Mouse (Mus musculus): Measurements from ENCODE around the gene 6430548M08Rik. TPM values are rescaled to one million over a fixed set of nuclear protein-coding genes. Genes with fewer than 3 reads are reported as not detected.

6430548M08Rik gene
- polyA plus RNA-seq, 1 experiment = 212 TPM

GRCm38 (mm10) chr8:120136618-120137017, 22.7 kb downstream of the 6430548M08Rik start:
- DNase-seq (ENCODE audit: extremely low spot score in 1 of 2, low spot score in 1 of 2) = peak; percentile 84 to 87

- DNase-seq (ENCODE audit: extremely low spot score in 1 of 2, low spot score in 1 of 2) = no peak
Measured at GRCm38 (mm10) chr8:120138958-120139357, 25.0 kb downstream of the 6430548M08Rik start.

- DNase-seq (ENCODE audit: extremely low spot score in 1 of 2, low spot score in 1 of 2) = peak in 1 of 2 experiments; percentile 46
Measured at GRCm38 (mm10) chr8:120140769-120141168, 26.8 kb downstream of the 6430548M08Rik start.

DNA sequence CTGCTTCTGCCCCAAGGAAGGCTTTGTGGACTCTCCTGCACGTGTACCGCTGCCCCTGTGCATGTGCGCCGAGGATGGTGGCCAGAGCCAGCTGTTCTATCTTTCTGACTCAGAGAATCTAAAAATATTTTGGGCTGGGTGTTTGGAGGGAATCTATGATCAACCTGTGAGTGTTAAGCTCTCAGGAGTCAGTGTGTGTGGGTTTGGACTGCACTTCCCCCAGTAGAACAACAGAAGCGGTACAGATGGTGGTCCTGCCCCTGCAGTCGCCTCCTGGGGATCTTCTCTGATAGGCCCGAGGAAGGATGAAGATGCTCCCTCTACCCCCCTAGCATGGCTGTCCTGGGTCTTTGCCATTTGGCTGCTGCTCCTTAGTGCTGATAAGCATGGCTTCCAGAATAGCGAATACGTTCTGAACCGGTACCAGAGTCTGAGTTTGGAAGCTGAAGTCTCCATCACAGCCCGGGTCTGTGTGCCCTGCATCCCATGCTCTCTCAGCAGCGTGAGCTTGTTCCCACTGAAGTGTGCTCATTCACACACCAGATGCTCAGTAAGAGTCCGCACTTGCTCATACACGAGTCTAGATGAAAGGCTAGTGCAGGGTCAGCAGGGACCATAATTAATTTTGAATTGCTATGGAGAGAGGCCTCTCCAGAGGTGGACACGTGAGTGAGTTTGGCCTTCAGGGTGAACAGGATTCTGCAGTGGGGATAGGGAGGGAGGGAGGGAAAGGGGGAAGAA, 30.1 kb downstream of the 6430548M08Rik start:
- DNase-seq (ENCODE audit: extremely low spot score in 1 of 2, low spot score in 1 of 2) = peak; percentile 58 to 65

DNA sequence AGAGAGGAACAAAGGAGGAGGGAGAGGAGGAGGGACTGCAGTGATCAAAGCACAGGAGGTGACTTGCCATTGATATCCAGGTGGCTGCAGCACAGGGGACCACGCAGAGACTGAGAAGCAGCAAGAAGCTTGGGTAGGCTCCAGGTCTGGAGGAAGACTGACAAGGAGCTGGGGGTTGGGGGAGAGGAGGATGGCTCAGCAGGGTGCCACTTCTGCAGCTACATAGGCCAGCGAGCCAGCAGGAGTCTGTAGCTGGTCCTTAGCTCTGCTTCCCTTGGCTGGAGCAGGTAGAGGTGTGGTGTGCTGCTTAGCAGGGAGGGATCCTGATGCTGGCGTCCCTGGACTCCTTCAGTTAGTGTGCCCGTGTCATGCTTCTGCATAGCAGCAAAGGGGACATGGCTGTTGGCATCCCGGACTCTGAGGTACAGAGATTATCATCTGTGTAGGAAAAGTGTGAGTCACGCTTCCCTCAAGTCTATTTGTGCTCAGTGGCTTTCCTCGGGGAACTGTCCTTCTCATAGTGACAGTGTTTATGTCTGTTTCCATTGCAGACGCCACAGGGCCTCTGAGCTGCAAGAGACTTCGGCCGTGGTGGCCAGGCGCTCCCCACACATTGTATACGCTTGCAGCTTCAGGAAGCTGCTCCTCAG, 30.8 kb downstream of the 6430548M08Rik start:
- peak in 1 of 2 experiments; percentile 71 for DNase-seq (ENCODE audit: extremely low spot score in 1 of 2, low spot score in 1 of 2)

DNA sequence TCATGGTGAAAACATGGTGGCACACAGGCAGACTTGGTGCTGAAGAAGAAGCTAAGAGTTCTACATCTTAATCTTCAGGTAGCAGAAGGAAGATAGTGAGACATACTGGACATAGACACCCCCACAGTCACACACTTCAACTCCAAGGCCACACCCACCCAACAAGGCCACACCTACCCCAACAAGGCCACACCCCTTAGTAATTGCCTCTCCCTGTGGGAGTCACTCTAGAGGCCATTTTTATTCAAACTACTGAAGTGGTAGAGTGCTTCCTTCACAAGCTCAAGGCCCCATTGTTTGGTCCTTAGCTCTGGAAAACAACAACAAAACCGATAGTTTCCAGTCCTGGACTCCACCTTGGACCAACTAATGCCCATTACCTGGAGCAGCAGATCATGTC, 32.1 kb downstream of the 6430548M08Rik start:
- DNase-seq (ENCODE audit: extremely low spot score in 1 of 2, low spot score in 1 of 2) = no peak

- DNase-seq (ENCODE audit: extremely low spot score in 1 of 2, low spot score in 1 of 2) = no peak
Measured at GRCm38 (mm10) chr8:120150028-120150427, 36.1 kb downstream of the 6430548M08Rik start.

- DNase-seq (ENCODE audit: extremely low spot score in 1 of 2, low spot score in 1 of 2) = no peak
Measured at GRCm38 (mm10) chr8:120151151-120151550, 37.2 kb downstream of the 6430548M08Rik start.

DNA sequence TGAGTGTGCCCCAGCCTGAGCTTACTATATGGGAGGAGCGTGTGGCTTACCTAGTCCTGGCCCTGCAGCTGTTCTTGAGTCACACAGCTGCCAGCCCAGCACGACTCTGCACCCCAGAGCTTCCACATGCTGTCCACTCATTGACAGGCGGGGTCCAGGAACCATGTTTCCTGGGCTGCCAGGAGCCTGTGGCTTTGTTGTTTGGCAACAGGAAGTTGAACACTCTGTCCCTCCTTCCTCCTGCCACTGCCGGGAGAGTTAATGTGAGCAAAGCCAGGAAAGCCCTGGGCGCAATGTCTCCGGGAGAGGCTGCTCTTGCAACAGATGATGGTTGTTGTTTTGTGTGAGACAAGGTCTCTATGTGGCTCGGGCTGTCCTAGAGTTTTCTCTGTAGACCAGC, 38.7 kb downstream of the 6430548M08Rik start:
- no peak for DNase-seq (ENCODE audit: extremely low spot score in 1 of 2, low spot score in 1 of 2)

- DNase-seq (ENCODE audit: extremely low spot score in 1 of 2, low spot score in 1 of 2) = no peak
Measured at GRCm38 (mm10) chr8:120160366-120160765, 46.4 kb downstream of the 6430548M08Rik start.

DNA sequence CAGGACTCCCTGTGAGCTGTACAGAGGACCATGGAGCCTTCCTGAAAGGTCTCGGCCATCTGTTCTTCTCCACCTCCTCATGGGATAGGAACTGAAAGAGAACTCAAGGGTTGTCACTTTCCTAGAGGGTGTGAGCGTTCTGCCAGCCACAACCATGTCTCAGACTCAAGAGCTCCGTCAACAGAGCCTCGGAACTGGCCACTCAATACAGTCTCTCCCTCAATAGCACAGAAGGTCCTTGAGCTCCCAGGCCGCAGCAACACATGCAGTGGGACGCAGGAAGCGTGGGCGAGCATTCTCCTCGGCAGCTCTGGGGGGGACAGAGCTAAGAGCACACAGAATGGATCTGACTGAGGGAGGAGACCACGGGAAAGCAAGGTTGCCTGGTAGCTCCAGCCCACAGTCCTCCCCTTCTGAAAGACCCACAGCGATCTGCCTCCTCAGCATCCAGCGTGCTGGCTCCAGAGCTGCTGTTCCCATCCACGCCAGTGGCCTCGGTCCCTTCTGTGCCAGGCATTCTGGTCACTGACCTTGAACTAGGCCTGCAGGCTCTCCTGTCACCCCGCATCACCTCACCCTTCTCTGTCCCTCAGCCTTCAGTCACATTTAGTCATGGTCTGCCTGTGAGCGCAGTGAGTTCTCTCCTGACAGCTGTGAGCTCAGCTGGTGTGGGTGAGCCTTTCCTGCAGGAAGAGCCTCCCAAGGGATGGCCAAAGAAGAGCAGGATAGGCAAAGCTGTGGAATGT, 47.9 kb downstream of the 6430548M08Rik start:
- peak in 1 of 2 experiments; percentile 39 for DNase-seq (ENCODE audit: extremely low spot score in 1 of 2, low spot score in 1 of 2)

- DNase-seq (ENCODE audit: extremely low spot score in 1 of 2, low spot score in 1 of 2) = no peak
Measured at GRCm38 (mm10) chr8:120162404-120162752, 48.4 kb downstream of the 6430548M08Rik start.

DNA sequence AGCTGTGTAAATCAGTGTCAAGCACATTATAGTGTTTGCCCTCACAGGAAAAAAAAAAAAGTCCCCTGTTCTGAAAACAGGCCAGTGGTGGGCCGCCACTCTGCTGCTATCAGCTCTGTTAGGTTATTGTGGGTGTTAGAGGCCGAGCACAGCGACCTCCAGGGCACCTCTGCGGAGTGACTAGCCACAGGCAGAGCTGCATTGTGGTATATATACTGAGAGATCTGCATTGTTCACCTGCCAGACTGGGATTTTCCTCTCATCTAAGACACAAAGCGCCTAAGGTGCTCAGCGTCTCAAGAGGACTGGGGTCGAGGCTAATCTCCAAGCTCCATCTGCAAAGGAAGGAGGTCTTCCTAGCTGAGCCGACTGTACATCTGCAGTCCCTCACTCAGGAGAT, 49.4 kb downstream of the 6430548M08Rik start:
- no peak for DNase-seq (ENCODE audit: extremely low spot score in 1 of 2, low spot score in 1 of 2)

DNA sequence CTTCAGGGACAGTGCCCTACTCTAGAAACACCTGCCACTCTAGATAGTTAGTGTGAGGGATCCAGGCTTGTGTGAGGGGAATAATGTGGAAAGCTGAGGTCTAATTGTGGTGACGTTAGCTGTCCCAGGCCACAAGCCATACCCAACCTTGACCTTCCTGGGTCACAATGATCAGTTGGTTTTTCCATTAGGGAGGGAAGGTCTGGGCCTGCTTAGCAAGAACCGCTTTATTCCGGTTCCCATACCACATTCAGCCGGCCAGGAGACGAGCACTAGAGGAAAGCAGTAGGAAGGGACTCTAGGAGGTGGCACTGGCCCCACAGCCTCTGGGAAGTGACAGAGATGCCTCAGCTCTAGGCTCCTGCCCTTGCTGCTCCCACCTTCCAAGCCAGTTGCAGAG, 50.1 kb downstream of the 6430548M08Rik start:
- DNase-seq (ENCODE audit: extremely low spot score in 1 of 2, low spot score in 1 of 2) = no peak

GRCm38 (mm10) chr8:120167136-120167535, 53.2 kb downstream of the 6430548M08Rik start:
- DNase-seq (ENCODE audit: extremely low spot score in 1 of 2, low spot score in 1 of 2) = no peak

- peak in 1 of 2 experiments; percentile 68 for DNase-seq (ENCODE audit: extremely low spot score in 1 of 2, low spot score in 1 of 2)
Measured at GRCm38 (mm10) chr8:120167821-120168220, 53.9 kb downstream of the 6430548M08Rik start.

DNA sequence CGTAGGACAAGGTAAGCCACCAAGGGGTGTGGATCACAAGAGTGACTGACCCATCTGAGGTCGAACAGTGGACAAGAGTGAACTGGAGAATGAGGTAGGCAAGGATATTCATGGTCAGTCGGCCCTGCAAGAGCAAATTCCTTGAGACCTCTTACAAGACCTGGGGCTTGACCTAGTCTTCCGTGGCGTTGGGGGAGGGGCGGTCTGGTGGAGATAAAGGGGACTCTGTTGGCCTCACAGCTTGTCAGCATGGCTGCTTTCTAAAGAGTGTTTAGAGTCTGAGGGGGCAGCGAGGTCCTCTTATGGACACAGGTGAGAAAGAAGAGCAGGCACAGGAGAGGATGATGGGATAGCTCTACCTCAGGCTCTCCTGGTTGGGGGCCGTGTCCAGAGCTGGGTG, 55.2 kb downstream of the 6430548M08Rik start:
- DNase-seq (ENCODE audit: extremely low spot score in 1 of 2, low spot score in 1 of 2) = no peak

GRCm38 (mm10) chr8:120173195-120173594, 59.2 kb downstream of the 6430548M08Rik start:
- no peak for DNase-seq (ENCODE audit: extremely low spot score in 1 of 2, low spot score in 1 of 2)

DNA sequence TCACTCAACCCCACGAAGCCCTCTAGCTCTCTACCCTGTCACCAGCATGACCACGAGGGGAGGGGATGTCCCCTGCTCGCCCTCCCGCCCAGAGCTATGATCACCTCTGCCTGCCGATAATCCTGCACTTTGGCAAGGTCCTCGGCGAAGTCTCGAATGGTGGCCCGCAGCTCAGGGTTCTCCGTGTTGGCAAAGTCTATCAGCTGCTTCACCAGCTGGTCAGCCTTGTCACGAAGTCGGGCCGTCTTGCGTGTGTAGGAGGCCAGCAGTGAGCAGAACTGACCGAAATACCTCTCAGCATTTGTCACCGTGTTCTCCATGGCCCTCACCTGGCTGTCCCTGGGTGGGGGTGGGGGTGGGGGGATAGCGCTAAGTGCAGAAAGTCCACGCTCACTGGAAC, 60.7 kb downstream of the 6430548M08Rik start:
- DNase-seq (ENCODE audit: extremely low spot score in 1 of 2, low spot score in 1 of 2) = no peak

DNA sequence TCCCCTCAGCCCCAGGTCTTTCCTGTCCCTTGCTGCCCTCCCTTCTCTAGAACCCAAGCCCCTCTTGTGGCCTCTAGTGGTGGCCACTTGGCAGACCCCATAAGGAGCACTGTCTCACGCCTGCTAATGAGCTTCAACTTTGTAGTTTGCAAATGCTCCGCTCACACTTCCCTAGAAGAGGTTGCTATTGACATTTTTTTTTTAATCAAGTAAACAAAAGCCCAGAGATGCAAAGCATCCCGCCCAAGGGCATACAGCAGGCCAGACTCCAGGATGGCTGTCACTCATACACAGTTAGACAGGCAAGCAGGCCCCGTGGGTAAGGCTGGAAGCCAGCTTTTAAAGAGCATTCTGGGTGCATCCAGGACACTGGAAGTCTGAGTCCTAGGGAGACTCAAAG, 62.7 kb downstream of the 6430548M08Rik start:
- no peak for DNase-seq (ENCODE audit: extremely low spot score in 1 of 2, low spot score in 1 of 2)

GRCm38 (mm10) chr8:120177318-120178123, 63.6 kb downstream of the 6430548M08Rik start, which contains the start of gene Fam92b:
Gene Fam92b (minus strand): TSS chr8:120177466.
- peak in 1 of 2 experiments; percentile 61 for DNase-seq (ENCODE audit: extremely low spot score in 1 of 2, low spot score in 1 of 2)

All from frontal cortex, adult 2 months (tissue).